Mouse (Mus musculus) layer of hippocampus, adult 8-10 months (tissue): ENCODE measurements around the gene Grn. TPM values are rescaled to one million over a fixed set of nuclear protein-coding genes. Genes with fewer than 3 reads are reported as not detected.

Experiments used
- DNase-seq, 2 experiments: peaks; one replicate each; pipeline ENCODE4 v3.0.0; 2022; ENCODE audit warnings: low spot score in 2 of 2
- microRNA-seq, 2 experiments: library from miRNA; unstranded; fragments of <30 nt; microRNA quantifications; one replicate each; pipeline ENCODE4 v1.2.0; 2022
- total RNA-seq, 4 experiments: library from RNA; stranded (reverse); gene quantifications; 2 replicates each; pipeline ENCODE4 v1.2.4; 2022

Gene Grn
- total RNA-seq, 4 experiments from 2014 or later: 61.9 to 191 (median 114) TPM

GRCm38 (mm10) chr11:102469648-102470357 is 39.7 kb downstream of the Grn start, which contains the start of gene Itga2b:
TSS of gene Itga2b (minus strand) at chr11:102470122.
- no peak for DNase-seq

- no peak for DNase-seq
Measured at GRCm38 (mm10) chr11:102475027-102475426, 44.9 kb downstream of the Grn start.

GRCm38 (mm10) chr11:102478671-102479070 is 48.6 kb downstream of the Grn start:
- no peak for DNase-seq

- no peak for DNase-seq
Measured at GRCm38 (mm10) chr11:102479581-102479980, 49.5 kb downstream of the Grn start.

GRCm38 (mm10) chr11:102480111-102480510 is 50.0 kb downstream of the Grn start:
- DNase-seq: no peak

- DNase-seq: no peak
Measured at GRCm38 (mm10) chr11:102480897-102481296, 50.8 kb downstream of the Grn start.

- no peak for DNase-seq
Measured at GRCm38 (mm10) chr11:102481779-102482178, 51.7 kb downstream of the Grn start.

Small RNA genes lying within 50 kb of the gene (microRNA-seq; reads per million reads assigned to microRNA genes)
- gene Mir6930: 0 to 0.76 reads per million in 2 experiments

Other genes with a start within 250 kb of the Grn start
- gene Lsm12, start 245.0 kb upstream of the Grn start, total RNA-seq: 10 to 100 TPM; 53.5 to 61.6 (median 58.8) TPM
- 10 to 100 TPM; 66.0 to 74.2 (median 70.4) TPM for gene G6pc3, start 240.7 kb upstream of the Grn start, total RNA-seq
- 100 to 1,000 TPM; 219 to 252 (median 232) TPM for gene Hdac5, start 200.1 kb upstream of the Grn start, total RNA-seq
- gene BC030867, start 181.4 kb upstream of the Grn start, total RNA-seq: 1 to 10 TPM in 1 of 4 experiments, under 1 TPM in 3; 0.62 to 1.2 (median 0.64) TPM
- 1 to 10 TPM; 2.1 to 2.4 (median 2.2) TPM for gene Asb16, start 161.6 kb upstream of the Grn start, total RNA-seq
- 10 to 100 TPM; 61.4 to 72.0 (median 67.7) TPM for gene Tmub2, start 145.4 kb upstream of the Grn start, total RNA-seq
- 100 to 1,000 TPM; 153 to 169 (median 157) TPM for gene Atxn7l3, start 133.7 kb upstream of the Grn start, total RNA-seq
- 100 to 1,000 TPM; 106 to 122 (median 120) TPM for gene Ubtf, start 110.6 kb upstream of the Grn start, total RNA-seq
- gene Slc4a1, start 64.1 kb upstream of the Grn start, total RNA-seq: under 1 TPM in 2 of 4 experiments, not detected in 2; 0.10 to 0.11 TPM
- 100 to 1,000 TPM; 420 to 453 (median 428) TPM for gene Rundc3a, start 36.9 kb upstream of the Grn start, total RNA-seq
- gene Slc25a39, start 22.4 kb upstream of the Grn start, total RNA-seq: 10 to 100 TPM; 62.0 to 72.4 (median 64.6) TPM
- gene Fam171a2, start 17.4 kb downstream of the Grn start, total RNA-seq: 10 to 100 TPM; 77.6 to 94.7 (median 85.7) TPM
- 1 to 10 TPM; 1.1 to 3.2 (median 2.7) TPM for gene Itga2b, start 39.8 kb downstream of the Grn start, total RNA-seq
- gene Gpatch8, start 126.1 kb downstream of the Grn start, total RNA-seq: 10 to 100 TPM; 49.2 to 66.6 (median 52.9) TPM
- 1 to 10 TPM in 3 of 4 experiments, under 1 TPM in 1; 0.93 to 2.8 (median 1.6) TPM for gene Gm11627, start 149.1 kb downstream of the Grn start, total RNA-seq
- 1 to 10 TPM; 5.9 to 7.3 (median 6.1) TPM for gene Fzd2, start 174.1 kb downstream of the Grn start, total RNA-seq
- not detected for gene Meioc, start 233.4 kb downstream of the Grn start, total RNA-seq